Mouse (Mus musculus) hindbrain, embryonic 13.5 days (tissue): Measurements from ENCODE around the gene Rpl41. TPM values are rescaled to one million over a fixed set of nuclear protein-coding genes. Genes with fewer than 3 reads are reported as not detected.

Experiments
- ATAC-seq: fragments of 200-750 bp; cut with Nextera tagmentation; 2 replicates; pipeline ENCODE4 v1.8.0; 2017; ENCODE audit warnings: moderate TSS enrichment; ENCODE audit not compliant: low FRiP score
- H3K27ac ChIP-seq: fragments of 300-500 bp; sonication (generic); 2 replicates; pipeline ENCODE4 v1.5.1; 2015; ENCODE audit warnings: inconsistent platforms, mild to moderate bottlenecking, moderate library complexity
- H3K27me3 ChIP-seq: fragments of 300-500 bp; sonication (generic); 2 replicates; pipeline ENCODE4 v1.6.1; 2015; ENCODE audit warnings: mild to moderate bottlenecking, inconsistent platforms
- H3K36me3 ChIP-seq: fragments of 300-500 bp; sonication (generic); 2 replicates; pipeline ENCODE4 v1.6.1; 2015; ENCODE audit warnings: mild to moderate bottlenecking, inconsistent platforms
- H3K4me1 ChIP-seq: fragments of 300-500 bp; sonication (generic); replicated peaks from 2 replicates; pipeline ENCODE4 v1.6.1; 2015; ENCODE audit warnings: inconsistent platforms
- H3K4me2 ChIP-seq: fragments of 300-500 bp; sonication (generic); 2 replicates; pipeline ENCODE4 v1.6.1; 2015; ENCODE audit warnings: inconsistent platforms, mild to moderate bottlenecking, moderate library complexity
- H3K4me3 ChIP-seq: fragments of 300-500 bp; sonication (generic); 2 replicates; pipeline ENCODE4 v1.5.1; 2015; ENCODE audit warnings: mild to moderate bottlenecking, inconsistent platforms
- H3K9ac ChIP-seq: fragments of 300-500 bp; sonication (generic); 2 replicates; pipeline ENCODE4 v1.6.1; 2015; ENCODE audit warnings: mild to moderate bottlenecking, inconsistent platforms
- H3K9me3 ChIP-seq: fragments of 300-500 bp; sonication (generic); 2 replicates; pipeline ENCODE4 v1.6.1; 2016; ENCODE audit warnings: inconsistent platforms
- WGBS: fragments of 180-500 bp; shearing (Covaris S2); methylation state at CpG from one replicate; pipeline ENCODE4 v1.1.7; 2015; 5-methylcytosine and 5-hydroxymethylcytosine counted together
- microRNA-seq: library from miRNA; unstranded; fragments of <30 nt; microRNA quantifications from one replicate; pipeline ENCODE4, GENCODE M21; 2016
- polyA plus RNA-seq: library from polyadenylated mRNA; unstranded; fragments of >200 nt; fragmentation: Nextera tagmentation; extraction: Ambion mirVana; gene quantifications from 2 replicates; pipeline ENCODE4 v1.2.1, GENCODE M21; 2015

Gene Rpl41
- polyA plus RNA-seq, 1 experiment from 2014 or later, result 2,680 TPM

GRCm38 (mm10) chr10:128499116-128499671 lies 49.9 kb downstream of the Rpl41 start:
- H3K4me1 ChIP-seq, result peaks cover 42% of the 10 kb centered on the region
- H3K27ac ChIP-seq, result peak overlapping the region; percentile 75
- peak overlapping the region; percentile 66 for H3K9ac ChIP-seq
- H3K9me3 ChIP-seq, result no peaks in the 10 kb centered on the region
- 2% methylated on average over 21 of the region's 21 CpGs for WGBS
- H3K4me3 ChIP-seq, result peak overlapping the region; percentile 65
- no peaks in the 10 kb centered on the region for H3K27me3 ChIP-seq
- H3K4me2 ChIP-seq, result peak overlapping the region; percentile 63
- H3K36me3 ChIP-seq, result no peaks in the 10 kb centered on the region
- peak; percentile 30 for ATAC-seq

GRCm38 (mm10) chr10:128498590-128498989 lies 50.5 kb downstream of the Rpl41 start, which contains the start of gene Myl6b:
Gene Myl6b (minus strand): TSS chr10:128498685.
- Histone ChIP-seq H3K27ac (peak within 1 kb of the TSS; percentile 75), H3K4me3 (peak within 1 kb of the TSS; percentile 65), H3K9ac (peak within 1 kb of the TSS; percentile 66), H3K9me3 (no peaks in the 10 kb centered on the region), H3K4me2 (peak within 1 kb of the TSS; percentile 63), H3K4me1 (peaks cover 40% of the 10 kb centered on the region), H3K27me3 (no peaks in the 10 kb centered on the region), H3K36me3 (no peaks in the 10 kb centered on the region)
- ATAC-seq, result peak; percentile 70
- WGBS, result 0% methylated on average over 27 of the region's 27 CpGs

Small RNAs within 50 kb of the gene (microRNA-seq; reads per million reads assigned to microRNA genes)
- not detected for gene Gm47275
- not detected for gene Mir6916
- gene Mir6917, result not detected

Other genes with a start within 250 kb of the Rpl41 start
- 25.3 and 25.8 TPM in 2 replicates for gene Pan2, start 246.0 kb downstream of the Rpl41 start, polyA plus RNA-seq
- gene Cnpy2, start 226.8 kb downstream of the Rpl41 start, polyA plus RNA-seq, result 227 and 228 TPM in 2 replicates
- gene Cs, start 211.6 kb downstream of the Rpl41 start, polyA plus RNA-seq, result 232 and 235 TPM in 2 replicates
- 31.1 and 37.6 TPM in 2 replicates for gene Coq10a, start 180.3 kb downstream of the Rpl41 start, polyA plus RNA-seq
- 11.7 and 12.9 TPM in 2 replicates for gene Ankrd52, start 172.2 kb downstream of the Rpl41 start, polyA plus RNA-seq
- gene Slc39a5, start 148.1 kb downstream of the Rpl41 start, polyA plus RNA-seq, result not detected in 2 replicates
- gene Nabp2, start 137.8 kb downstream of the Rpl41 start, polyA plus RNA-seq, result 126 and 139 TPM in 2 replicates
- 81.9 and 83.8 TPM in 2 replicates for gene Rnf41, start 137.6 kb downstream of the Rpl41 start, polyA plus RNA-seq
- 195 and 196 TPM in 2 replicates for gene Smarcc2, start 90.1 kb downstream of the Rpl41 start, polyA plus RNA-seq
- 933 and 943 TPM in 2 replicates for gene Myl6, start 55.2 kb downstream of the Rpl41 start, polyA plus RNA-seq
- gene Myl6b, start 50.6 kb downstream of the Rpl41 start, polyA plus RNA-seq, result 4.1 and 4.2 TPM in 2 replicates
- gene Esyt1, start 23.4 kb downstream of the Rpl41 start, polyA plus RNA-seq, result 16.4 and 17.6 TPM in 2 replicates
- gene Zc3h10, start 1.5 kb downstream of the Rpl41 start, polyA plus RNA-seq, result 19.7 and 20.9 TPM in 2 replicates
- 125 and 129 TPM in 2 replicates for gene Pa2g4, start 16.7 kb upstream of the Rpl41 start, polyA plus RNA-seq
- gene Erbb3, start 40.3 kb upstream of the Rpl41 start, polyA plus RNA-seq, result 3.0 and 3.5 TPM in 2 replicates
- 482 and 485 TPM in 2 replicates for gene Rps26, start 77.4 kb upstream of the Rpl41 start, polyA plus RNA-seq
- gene Ikzf4, start 96.7 kb upstream of the Rpl41 start, polyA plus RNA-seq, result 14.6 and 15.2 TPM in 2 replicates
- gene Suox, start 124.8 kb upstream of the Rpl41 start, polyA plus RNA-seq, result 14.4 and 14.6 TPM in 2 replicates
- gene Rab5b, start 147.0 kb upstream of the Rpl41 start, polyA plus RNA-seq, result 99.1 and 101 TPM in 2 replicates
- 0.32 and 0.70 TPM in 2 replicates for gene Pmel, start 154.9 kb upstream of the Rpl41 start, polyA plus RNA-seq
- gene Cdk2, start 155.7 kb upstream of the Rpl41 start, polyA plus RNA-seq, result 26.0 and 26.7 TPM in 2 replicates
- 6.5 and 7.0 TPM in 2 replicates for gene Dgka, start 195.6 kb upstream of the Rpl41 start, polyA plus RNA-seq
- gene Pym1, start 198.6 kb upstream of the Rpl41 start, polyA plus RNA-seq, result 46.5 and 50.0 TPM in 2 replicates
- gene Mmp19, start 241.6 kb upstream of the Rpl41 start, polyA plus RNA-seq, result 0.51 and 0.71 TPM in 2 replicates